Comparison of ENCODE assay signal across 10 mouse cellular contexts in the genomic region with DNA sequence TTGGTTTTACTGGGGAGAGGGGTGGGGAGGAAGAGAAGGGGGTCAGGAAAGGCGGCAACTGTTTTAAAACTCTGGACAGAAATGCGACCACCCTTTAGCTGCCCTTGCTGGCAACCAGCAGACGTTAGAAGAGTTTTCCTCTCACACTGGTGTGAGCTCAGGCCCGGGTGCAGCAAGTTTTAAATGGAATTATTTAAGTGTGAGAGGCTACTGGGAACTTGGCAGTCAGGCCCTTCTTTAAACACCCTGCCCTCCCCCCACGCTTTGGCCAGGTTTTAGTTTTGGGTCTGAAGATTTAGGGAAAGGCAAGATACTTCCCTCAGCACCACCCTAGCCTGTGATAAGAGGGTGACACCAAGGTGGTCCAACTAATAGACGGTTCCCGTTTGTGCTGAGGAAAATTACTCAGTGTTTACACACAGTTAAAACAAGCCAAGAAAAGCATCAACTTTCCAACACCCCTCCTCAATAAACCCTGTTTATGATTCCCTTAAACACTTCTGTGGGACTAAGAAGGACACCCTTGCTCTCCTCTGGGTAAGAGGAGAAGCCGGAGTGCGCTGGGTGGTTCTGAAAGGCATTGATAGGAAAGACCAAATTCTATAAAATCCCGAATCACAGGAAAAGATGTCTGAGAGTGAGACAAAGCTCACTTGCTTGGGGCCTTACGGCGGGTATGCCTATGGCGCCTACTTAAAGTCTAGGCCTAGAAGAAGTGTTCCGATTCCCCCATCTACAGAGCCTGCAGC. TPM values are rescaled to one million over a fixed set of nuclear protein-coding genes. Genes with fewer than 3 reads are reported as not detected.
DNase-seq lines count a peak whose midpoint lies in the region; ATAC-seq and TF ChIP-seq lines count a peak whose summit lies in the region.
"Had no signal": no experiment of that assay in that cellular context is flagged by ENCODE, and none has a peak within 500 bp of the region (broad histone marks: within the 10 kb centered on the region; RNA-seq: fewer than 3 reads in every experiment).

No protein-coding gene starts in this region.

- peak; percentile 27 for DNase-seq in embryo, embryonic 11 days
- DNase-seq in forebrain, embryonic 14.5 days (ENCODE audit: low spot score), result peak; percentile 77
- peak; percentile 95 for DNase-seq in midbrain, embryonic 11.5 days (ENCODE audit: low spot score, missing footprints)
- DNase-seq in right cerebral cortex, postnatal 14 days, result no peak
- no peak for DNase-seq in kidney, postnatal 10 days
- no peak for DNase-seq in gastrocnemius, adult 2 months
- DNase-seq: cerebellum, postnatal 14 days; thymus, postnatal 36 days had no signal

- H3K4me3 ChIP-seq in forebrain, embryonic 14.5 days (ENCODE audit: low read depth, low read length), result peak overlapping the region; percentile 19; the same call in 1 of the 2 replicates
- peak overlapping the region; percentile 24 for H3K4me3 ChIP-seq in midbrain, embryonic 11.5 days (ENCODE audit: low read depth, low read length)
- no peak overlapping the region for H3K4me3 ChIP-seq in olfactory bulb, adult 2 months (ENCODE audit: insufficient read depth, low read depth, low read length)
- no peak overlapping the region for H3K4me3 ChIP-seq in gastrocnemius, adult 2 months

- peaks cover 33% of the 10 kb centered on the region for H3K4me1 ChIP-seq in forebrain, embryonic 14.5 days (ENCODE audit: control insufficient read depth, insufficient read depth, low read length)
- H3K4me1 ChIP-seq in midbrain, embryonic 11.5 days (ENCODE audit: control insufficient read depth, insufficient read depth, low read length), result peaks cover 73% of the 10 kb centered on the region
- peaks cover 47% of the 10 kb centered on the region for H3K4me1 ChIP-seq in olfactory bulb, adult 2 months (ENCODE audit: control insufficient read depth, insufficient read depth, low read length)

- TF ChIP-seq CTCF in olfactory bulb, adult 2 months (IDR thresholded peaks at IDR 0.05; ENCODE audit: insufficient read depth, low read depth, low read length), result no peak
- TF ChIP-seq CTCF in gastrocnemius, adult 2 months (IDR thresholded peaks at IDR 0.05), result no peak

- H3K27me3 ChIP-seq in forebrain, embryonic 14.5 days (replicated peaks; ENCODE audit: control insufficient read depth, insufficient read depth, low read length), result no peaks in the 10 kb centered on the region
- 0 out of 2 replicates have a peak, but pooled peaks cover 2% of the 10 kb centered on the region for H3K27me3 ChIP-seq in midbrain, embryonic 11.5 days (ENCODE audit: control insufficient read depth, insufficient read depth, low read length)

- H3K36me3 ChIP-seq in forebrain, embryonic 14.5 days (ENCODE audit: control insufficient read depth, insufficient read depth, low read length), result peaks cover 4% of the 10 kb centered on the region; the same call in 1 of the 2 replicates
- no peaks in the 10 kb centered on the region for H3K36me3 ChIP-seq in midbrain, embryonic 11.5 days (ENCODE audit: control insufficient read depth, insufficient read depth, low read length)

- peak overlapping the region; percentile 81 for H3K9ac ChIP-seq in forebrain, embryonic 14.5 days (ENCODE audit: low read length)
- peak overlapping the region; percentile 99 for H3K9ac ChIP-seq in midbrain, embryonic 11.5 days (ENCODE audit: low read length)

- peak overlapping the region; percentile 99 for H3K27ac ChIP-seq in forebrain, embryonic 14.5 days (ENCODE audit: low read depth, low read length)
- H3K27ac ChIP-seq in midbrain, embryonic 11.5 days (ENCODE audit: low read depth, low read length), result peak overlapping the region; percentile 98
- H3K27ac ChIP-seq in olfactory bulb, adult 2 months (ENCODE audit: insufficient read depth, low read depth, low read length), result peak overlapping the region; percentile 99
- no peak overlapping the region for H3K27ac ChIP-seq in gastrocnemius, adult 2 months

- H3K4me2 ChIP-seq in forebrain, embryonic 14.5 days (ENCODE audit: low read length), result peak overlapping the region; percentile 90
- peak overlapping the region; percentile 89 for H3K4me2 ChIP-seq in midbrain, embryonic 11.5 days

- TF ChIP-seq POLR2A in olfactory bulb, adult 2 months (IDR thresholded peaks at IDR 0.05; ENCODE audit: insufficient read depth, low read depth, low read length), result no peak

- no peaks in the 10 kb centered on the region for H3K9me3 ChIP-seq in forebrain, embryonic 14.5 days (replicated peaks; ENCODE audit: control insufficient read depth, low read length)
- H3K9me3 ChIP-seq in midbrain, embryonic 11.5 days (ENCODE audit: control insufficient read depth, low read length), result no peaks in the 10 kb centered on the region

- intact Hi-C loops in gastrocnemius, adult 2 months (cut with DNase I), result no loop called here

- 3% methylated on average over 14 of the region's 14 CpGs for WGBS in forebrain, embryonic 14.5 days
- WGBS in midbrain, embryonic 11.5 days, result 4% methylated on average over 14 of the region's 14 CpGs
- WGBS in olfactory bulb, adult 2 months, result 32% methylated on average over 14 of the region's 14 CpGs

- peak; percentile 3; the same call in 1 of the 2 replicates for ATAC-seq in forebrain, embryonic 14.5 days
- ATAC-seq in midbrain, embryonic 11.5 days (ENCODE audit: low FRiP score), result no peak

RNA-seq across cellular contexts. Expression of gene Sox2, which starts 10.5 kb away (rescaled TPM):
- polyA plus RNA-seq in forebrain, embryonic 14.5 days (2014; fragmentation: Nextera tagmentation; extraction: Ambion mirVana), result 26.6 and 32.0 TPM in 2 replicates
- 48.7 and 49.5 TPM in 2 replicates for polyA plus RNA-seq in midbrain, embryonic 11.5 days (2014; fragmentation: Nextera tagmentation; extraction: Ambion mirVana)
- not detected in 2 replicates for polyA plus RNA-seq in olfactory bulb, adult 2 months (2012; ENCODE audit: insufficient read depth, insufficient read length, low replicate concordance, missing spikeins)
- total RNA-seq in gastrocnemius, adult 2 months (2021), result not detected
- polyA plus RNA-seq: liver, embryonic 16.5 days had no signal

Comparison
In these comparisons a context has a peak if more than half of its experiments do, and no peak if none do; other contexts are left out.
1. DNase-seq: peak in embryo, embryonic 11 days (single experiment), forebrain, embryonic 14.5 days (single experiment) and midbrain, embryonic 11.5 days (single experiment); none in right cerebral cortex, postnatal 14 days (single experiment), kidney, postnatal 10 days (single experiment) and gastrocnemius, adult 2 months (single experiment).
2. H3K4me3 ChIP-seq: peak in forebrain, embryonic 14.5 days (single experiment) and midbrain, embryonic 11.5 days (single experiment); none in olfactory bulb, adult 2 months (single experiment) and gastrocnemius, adult 2 months (single experiment).